ENCODE assay signal across 15 mouse cellular contexts in genomic region chr16:91527500-91527899, GRCm38 (mm10). TPM values are rescaled to one million over a fixed set of nuclear protein-coding genes. Genes with fewer than 3 reads are reported as not detected.
DNase-seq lines count a peak whose midpoint lies in the region; ATAC-seq lines count a peak whose summit lies in the region.
"Had no signal": no experiment of that assay in that cellular context is flagged by ENCODE, and none has a peak within 500 bp of the region (broad histone marks: within the 10 kb centered on the region; RNA-seq: fewer than 3 reads in every experiment).

No protein-coding gene starts in this region.

- H3K36me3 ChIP-seq in liver, embryonic 15.5 days (replicated peaks): no peaks in the 10 kb centered on the region
- H3K36me3 ChIP-seq in midbrain, embryonic 11.5 days (ENCODE audit: control insufficient read depth, insufficient read depth, low read length): no peaks in the 10 kb centered on the region
- H3K36me3 ChIP-seq: heart, embryonic 13.5 days; hindbrain, embryonic 15.5 days; limb, embryonic 15.5 days had no signal

- peaks cover 37% of the 10 kb centered on the region for H3K4me1 ChIP-seq in liver, embryonic 15.5 days (replicated peaks)
- H3K4me1 ChIP-seq in midbrain, embryonic 11.5 days (ENCODE audit: control insufficient read depth, insufficient read depth, low read length): no peaks in the 10 kb centered on the region
- H3K4me1 ChIP-seq: hindbrain, embryonic 15.5 days had no signal

- H3K4me3 ChIP-seq in liver, embryonic 15.5 days (replicated peaks): no peak overlapping the region
- H3K4me3 ChIP-seq in midbrain, embryonic 11.5 days (ENCODE audit: low read depth, low read length): no peak overlapping the region
- H3K4me3 ChIP-seq: erythroblast, embryonic 14.5 days; heart, embryonic 13.5 days; hindbrain, embryonic 15.5 days; limb, embryonic 15.5 days had no signal

- peak overlapping the region; percentile 36 for H3K4me2 ChIP-seq in liver, embryonic 15.5 days
- no peak overlapping the region for H3K4me2 ChIP-seq in midbrain, embryonic 11.5 days
- H3K4me2 ChIP-seq: heart, embryonic 13.5 days; hindbrain, embryonic 15.5 days; limb, embryonic 15.5 days had no signal

- H3K27ac ChIP-seq in liver, embryonic 15.5 days (replicated peaks): peak overlapping the region; percentile 48; the same call in 1 of the 2 replicates
- no peak overlapping the region for H3K27ac ChIP-seq in midbrain, embryonic 11.5 days (ENCODE audit: low read depth, low read length)
- H3K27ac ChIP-seq: heart, embryonic 13.5 days; hindbrain, embryonic 15.5 days; limb, embryonic 15.5 days had no signal

- peak; percentile 32 for DNase-seq in adrenal gland, postnatal 14 days
- DNase-seq in adrenal gland, postnatal 25 days: no peak
- peak; percentile 32 for DNase-seq in lung, postnatal 36 days
- no peak for DNase-seq in lung, postnatal 4 days
- no peak for DNase-seq in midbrain, embryonic 11.5 days (ENCODE audit: low spot score, missing footprints)
- DNase-seq in layer of hippocampus, adult 9-11 months: no peak
- DNase-seq in embryo, embryonic 9.5 days (ENCODE audit: extremely low spot score): no peak
- DNase-seq: cerebellum, adult 8-10 months; kidney, adult 18-20 months; thymus, postnatal 25 days had no signal

- peak overlapping the region; percentile 18; the same call in 1 of the 2 replicates for H3K9ac ChIP-seq in liver, embryonic 15.5 days
- no peak overlapping the region for H3K9ac ChIP-seq in midbrain, embryonic 11.5 days (ENCODE audit: low read length)
- H3K9ac ChIP-seq: heart, embryonic 13.5 days; hindbrain, embryonic 15.5 days; limb, embryonic 15.5 days had no signal

- 29% methylated on average over 5 of the region's 5 CpGs for WGBS in liver, embryonic 15.5 days (ENCODE audit: insufficient replicate concordance)
- WGBS in midbrain, embryonic 11.5 days: 65% methylated on average over 5 of the region's 5 CpGs

- no peaks in the 10 kb centered on the region for H3K9me3 ChIP-seq in liver, embryonic 15.5 days (replicated peaks)
- no peaks in the 10 kb centered on the region; the same call in 1 of the 2 replicates for H3K9me3 ChIP-seq in midbrain, embryonic 11.5 days (ENCODE audit: control insufficient read depth, low read length)
- H3K9me3 ChIP-seq: heart, embryonic 13.5 days; hindbrain, embryonic 15.5 days; limb, embryonic 15.5 days had no signal

- ATAC-seq in liver, embryonic 15.5 days (ENCODE audit: insufficient read depth): peak; percentile 37; the same call in 1 of the 2 replicates
- no peak for ATAC-seq in midbrain, embryonic 11.5 days (ENCODE audit: low FRiP score)

- H3K27me3 ChIP-seq in liver, embryonic 15.5 days: peaks cover 21% of the 10 kb centered on the region
- no peaks in the 10 kb centered on the region for H3K27me3 ChIP-seq in midbrain, embryonic 11.5 days (ENCODE audit: control insufficient read depth, insufficient read depth, low read length)
- H3K27me3 ChIP-seq: heart, embryonic 13.5 days; hindbrain, embryonic 15.5 days; limb, embryonic 15.5 days had no signal

RNA-seq across cellular contexts. Expression of gene Ifngr2, which starts 19.4 kb away (rescaled TPM):
- total RNA-seq in adrenal gland, postnatal 14 days (2021): 27.7 and 30.8 TPM in 2 replicates
- total RNA-seq in adrenal gland, postnatal 25 days (2021): 20.1 and 31.1 TPM in 2 replicates
- polyA plus RNA-seq in liver, embryonic 15.5 days (2015; fragmentation: Nextera tagmentation; extraction: Ambion mirVana): 16.1 and 17.1 TPM in 2 replicates
- 33.1 and 34.8 TPM in 2 replicates for polyA plus RNA-seq in midbrain, embryonic 11.5 days (2014; fragmentation: Nextera tagmentation; extraction: Ambion mirVana)

RNA-seq across cellular contexts. Expression of gene Ifnar1, which starts 42.5 kb away (rescaled TPM):
- 80.3 and 82.7 TPM in 2 replicates for total RNA-seq in adrenal gland, postnatal 14 days (2021)
- total RNA-seq in adrenal gland, postnatal 25 days (2021): 57.5 and 70.8 TPM in 2 replicates
- 19.4 and 21.6 TPM in 2 replicates for polyA plus RNA-seq in liver, embryonic 15.5 days (2015; fragmentation: Nextera tagmentation; extraction: Ambion mirVana)
- 49.9 and 53.8 TPM in 2 replicates for polyA plus RNA-seq in midbrain, embryonic 11.5 days (2014; fragmentation: Nextera tagmentation; extraction: Ambion mirVana)

Comparison
In these comparisons a context has a peak if more than half of its experiments do, and no peak if none do; other contexts are left out.
1. DNase-seq: peak in adrenal gland, postnatal 14 days (single experiment) and lung, postnatal 36 days (single experiment); none in adrenal gland, postnatal 25 days (single experiment), lung, postnatal 4 days (0 of 2), midbrain, embryonic 11.5 days (single experiment), layer of hippocampus, adult 9-11 months (single experiment) and embryo, embryonic 9.5 days (single experiment).